17 mouse cellular contexts compared by ENCODE assay signal in the genomic region with DNA sequence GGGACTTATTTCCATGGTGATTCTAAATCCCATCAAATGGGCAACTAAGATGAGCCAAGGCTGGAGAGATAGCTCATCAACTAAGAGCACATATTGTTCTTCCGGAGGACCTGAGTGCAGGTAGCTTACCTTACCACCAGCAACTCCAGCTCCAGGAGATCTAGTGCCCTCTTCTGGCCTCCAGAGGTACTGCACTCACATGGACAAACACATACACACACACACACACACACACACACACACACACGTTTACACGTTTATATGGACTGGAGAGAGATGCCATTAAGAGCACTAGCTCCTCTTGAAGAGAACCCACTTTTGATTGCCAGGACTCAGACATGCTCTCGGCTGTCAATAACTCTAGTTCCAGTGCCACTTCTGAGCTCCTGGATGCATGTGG. TPM values are rescaled to one million over a fixed set of nuclear protein-coding genes. Genes with fewer than 3 reads are reported as not detected.
DNase-seq lines count a peak whose midpoint lies in the region; ATAC-seq and TF ChIP-seq lines count a peak whose summit lies in the region.
"Had no signal": no experiment of that assay in that cellular context is flagged by ENCODE, and none has a peak within 500 bp of the region (broad histone marks: within the 10 kb centered on the region; RNA-seq: fewer than 3 reads in every experiment).

No protein-coding gene starts in this region.

- no peaks in the 10 kb centered on the region for H3K79me2 ChIP-seq in liver, adult 2 months (ENCODE audit: control insufficient read depth, insufficient read depth, low read length)
- no peaks in the 10 kb centered on the region for H3K79me2 ChIP-seq in CH12.LX (replicated peaks; ENCODE audit: control insufficient read depth, extremely low read depth, insufficient read depth, poor library complexity, severe bottlenecking)

- H3K9me3 ChIP-seq in forebrain, postnatal 0 days (ENCODE audit: low read length): no peaks in the 10 kb centered on the region
- peaks cover 3% of the 10 kb centered on the region; the same call in 1 of the 2 replicates for H3K9me3 ChIP-seq in forebrain, embryonic 12.5 days
- no peaks in the 10 kb centered on the region for H3K9me3 ChIP-seq in liver, embryonic 12.5 days (replicated peaks)
- H3K9me3 ChIP-seq in CH12.LX (replicated peaks; ENCODE audit: low read length): peaks cover 21% of the 10 kb centered on the region
- H3K9me3 ChIP-seq: embryonic facial prominence, embryonic 12.5 days; midbrain, embryonic 15.5 days had no signal

- no peak overlapping the region for H3K27ac ChIP-seq in forebrain, postnatal 0 days (ENCODE audit: low read depth, low read length)
- no peak overlapping the region for H3K27ac ChIP-seq in forebrain, embryonic 12.5 days
- H3K27ac ChIP-seq in liver, adult 2 months (replicated peaks; ENCODE audit: insufficient read depth, low read depth, low read length): no peak overlapping the region
- H3K27ac ChIP-seq in liver, embryonic 12.5 days: no peak overlapping the region
- no peak overlapping the region for H3K27ac ChIP-seq in CH12.LX (ENCODE audit: insufficient read depth, low read depth)
- H3K27ac ChIP-seq: embryonic facial prominence, embryonic 12.5 days; midbrain, embryonic 15.5 days had no signal

- in situ Hi-C loops in CH12.LX (cut with MboI; ENCODE audit: low pct_ligation_motif_present, low pct_unique_long_range_greater_than_20kb, low sequenced_read_pairs): no loop called here

- TF ChIP-seq EP300 in CH12.LX (IDR thresholded peaks at IDR 0.05; ENCODE audit: low read length): no peak

- WGBS in forebrain, postnatal 0 days: 91% methylated on average over 4 of the region's 4 CpGs
- WGBS in forebrain, embryonic 12.5 days: 85% methylated on average over 4 of the region's 4 CpGs
- WGBS in liver, adult 2 months: 87% methylated on average over 4 of the region's 4 CpGs
- WGBS in liver, embryonic 12.5 days (ENCODE audit: insufficient replicate concordance): 60% methylated on average over 4 of the region's 4 CpGs

- no peak overlapping the region for H3K4me2 ChIP-seq in forebrain, postnatal 0 days (ENCODE audit: low read depth)
- H3K4me2 ChIP-seq in forebrain, embryonic 12.5 days: no peak overlapping the region
- no peak overlapping the region for H3K4me2 ChIP-seq in liver, embryonic 12.5 days
- no peak overlapping the region for H3K4me2 ChIP-seq in CH12.LX (ENCODE audit: insufficient read depth, low read depth, poor library complexity, severe bottlenecking)
- H3K4me2 ChIP-seq: embryonic facial prominence, embryonic 12.5 days; midbrain, embryonic 15.5 days had no signal

- no peak for ATAC-seq in forebrain, postnatal 0 days
- no peak for ATAC-seq in forebrain, embryonic 12.5 days (ENCODE audit: low FRiP score)
- no peak for ATAC-seq in liver, embryonic 12.5 days
- ATAC-seq: hindbrain, embryonic 16.5 days; midbrain, embryonic 15.5 days had no signal

- TF ChIP-seq CTCF in forebrain, postnatal 0 days (IDR thresholded peaks at IDR 0.05; ENCODE audit: low read depth): peak; percentile 43
- peak; percentile 16; the same call in 1 of the 2 replicates for TF ChIP-seq CTCF in liver, adult 2 months (IDR thresholded peaks at IDR 0.05; ENCODE audit: low read depth, low read length)
- TF ChIP-seq CTCF in CH12.LX (conservative IDR thresholded peaks at IDR 0.05 in 1 of 2, IDR thresholded peaks at IDR 0.05 in 1 of 2; ENCODE audit: low read depth in 2 of 2, low read length in 2 of 2): peak; percentile 27 to 32; a peak in 3 of 4 replicates
- peak; percentile 44; the same call in 1 of the 2 replicates for TF ChIP-seq CTCF in brain, embryonic 14.5 days (IDR thresholded peaks at IDR 0.05; ENCODE audit: borderline replicate concordance, extremely low read depth, insufficient read depth, insufficient read length)

- H3K9ac ChIP-seq in forebrain, postnatal 0 days: no peak overlapping the region
- H3K9ac ChIP-seq in forebrain, embryonic 12.5 days: no peak overlapping the region
- H3K9ac ChIP-seq in liver, adult 2 months (ENCODE audit: low read depth, low read length): no peak overlapping the region
- no peak overlapping the region for H3K9ac ChIP-seq in liver, embryonic 12.5 days
- no peak overlapping the region for H3K9ac ChIP-seq in CH12.LX (ENCODE audit: insufficient read depth, low read depth)
- H3K9ac ChIP-seq: embryonic facial prominence, embryonic 12.5 days; midbrain, embryonic 15.5 days had no signal

- no peaks in the 10 kb centered on the region for H3K27me3 ChIP-seq in forebrain, postnatal 0 days (ENCODE audit: insufficient read depth, low read length)
- H3K27me3 ChIP-seq in forebrain, embryonic 12.5 days: no peaks in the 10 kb centered on the region
- H3K27me3 ChIP-seq in liver, adult 2 months (ENCODE audit: control insufficient read depth, insufficient read depth, low read length): no peaks in the 10 kb centered on the region
- H3K27me3 ChIP-seq in liver, embryonic 12.5 days (replicated peaks): peaks cover 3% of the 10 kb centered on the region; the same call in 1 of the 2 replicates
- peaks cover 19% of the 10 kb centered on the region for H3K27me3 ChIP-seq in CH12.LX (replicated peaks)
- H3K27me3 ChIP-seq: embryonic facial prominence, embryonic 12.5 days; midbrain, embryonic 15.5 days had no signal

- no peak for DNase-seq in forebrain, postnatal 0 days
- no peak for DNase-seq in liver, adult 2 months (ENCODE audit: extremely low read depth, low read depth, low spot score)
- DNase-seq in CH12.LX (ENCODE audit: extremely low read depth): no peak
- no peak for DNase-seq in brain, embryonic 14.5 days (ENCODE audit: low read depth)
- DNase-seq in c-Kit-positive CD71-positive TER-119-positive erythroid progenitor cells, embryonic 14.5 days (ENCODE audit: low spot score): no peak
- no peak for DNase-seq in cerebellum, adult 9-11 months
- DNase-seq: cerebellum, postnatal 36 days; heart, postnatal 14 days; kidney, postnatal 10 days; lung, postnatal 14 days; right cerebral cortex, postnatal 4 days; thymus, postnatal 36 days had no signal

- H3K4me1 ChIP-seq in forebrain, postnatal 0 days (ENCODE audit: insufficient read depth): no peaks in the 10 kb centered on the region
- H3K4me1 ChIP-seq in forebrain, embryonic 12.5 days: no peaks in the 10 kb centered on the region
- H3K4me1 ChIP-seq in liver, adult 2 months (ENCODE audit: control insufficient read depth, insufficient read depth, low read length): no peaks in the 10 kb centered on the region
- no peaks in the 10 kb centered on the region for H3K4me1 ChIP-seq in liver, embryonic 12.5 days
- H3K4me1 ChIP-seq in CH12.LX (ENCODE audit: control insufficient read depth in 1 of 2, insufficient read depth in 2 of 2): peaks cover 23 to 45% of the 10 kb centered on the region in 2 experiments
- H3K4me1 ChIP-seq: embryonic facial prominence, embryonic 12.5 days; midbrain, embryonic 15.5 days had no signal

- dilution Hi-C loops in CH12.LX (cut with MboI; ENCODE audit: extremely low pct_ligation_motif_present, extremely low pct_unique_long_range_greater_than_20kb, low sequenced_read_pairs): no loop called here

- no peak; the same call in 1 of the 2 replicates for TF ChIP-seq RAD21 in CH12.LX (IDR thresholded peaks at IDR 0.05; ENCODE audit: low read depth, low read length)

- no peak for TF ChIP-seq POLR2A in liver, adult 2 months (IDR thresholded peaks at IDR 0.05; ENCODE audit: extremely low read depth, insufficient read depth, low read length)
- TF ChIP-seq POLR2A in CH12.LX (IDR thresholded peaks at IDR 0.05; ENCODE audit: low read depth, low read length): no peak
- no peak for TF ChIP-seq POLR2A in brain, embryonic 14.5 days (IDR thresholded peaks at IDR 0.05; ENCODE audit: borderline replicate concordance, extremely low read depth, insufficient read depth, insufficient read length, poor library complexity, severe bottlenecking)

- H3K36me3 ChIP-seq in forebrain, postnatal 0 days (ENCODE audit: insufficient read depth): no peaks in the 10 kb centered on the region
- H3K36me3 ChIP-seq in forebrain, embryonic 12.5 days (replicated peaks): no peaks in the 10 kb centered on the region
- no peaks in the 10 kb centered on the region for H3K36me3 ChIP-seq in liver, adult 2 months (ENCODE audit: control insufficient read depth, insufficient read depth, low read length)
- H3K36me3 ChIP-seq in liver, embryonic 12.5 days: no peaks in the 10 kb centered on the region
- no peaks in the 10 kb centered on the region for H3K36me3 ChIP-seq in CH12.LX (replicated peaks in 1 of 2; ENCODE audit: control insufficient read depth in 1 of 2, insufficient read depth in 1 of 2, low read length in 1 of 2)
- H3K36me3 ChIP-seq: embryonic facial prominence, embryonic 12.5 days; midbrain, embryonic 15.5 days had no signal

- no peak overlapping the region for H3K4me3 ChIP-seq in forebrain, postnatal 0 days (ENCODE audit: low read depth, low read length)
- no peak overlapping the region for H3K4me3 ChIP-seq in forebrain, embryonic 12.5 days (replicated peaks)
- H3K4me3 ChIP-seq in liver, adult 2 months (ENCODE audit: insufficient read depth, low read depth, low read length): no peak overlapping the region
- no peak overlapping the region for H3K4me3 ChIP-seq in liver, embryonic 12.5 days
- H3K4me3 ChIP-seq in CH12.LX (replicated peaks in 1 of 3; ENCODE audit: low read depth in 2 of 3, low read length in 2 of 3, poor library complexity in 1 of 3): no peak overlapping the region
- H3K4me3 ChIP-seq: embryonic facial prominence, embryonic 12.5 days; midbrain, embryonic 15.5 days had no signal

TF ChIP-seq in CH12.LX, 34 proteins besides CTCF, POLR2A, EP300 and RAD21 (continues in another document):
- TF ChIP-seq IRF4 (IDR thresholded peaks at IDR 0.05; ENCODE audit: low read depth, low read length): no peak
- no peak for TF ChIP-seq KAT2A (IDR thresholded peaks at IDR 0.05; ENCODE audit: insufficient replicate concordance, low read length)
- TF ChIP-seq USF2 (conservative IDR thresholded peaks at IDR 0.05; ENCODE audit: low read depth, low read length): no peak
- no peak for TF ChIP-seq E2F4 (IDR thresholded peaks at IDR 0.05; ENCODE audit: insufficient replicate concordance, low read depth, low read length)
- no peak for TF ChIP-seq SMC3 (IDR thresholded peaks at IDR 0.05; ENCODE audit: low read depth, low read length)
- no peak for TF ChIP-seq MEF2A (IDR thresholded peaks at IDR 0.05; ENCODE audit: borderline replicate concordance, low read depth, low read length)
- TF ChIP-seq POLR2AphosphoS2 (IDR thresholded peaks at IDR 0.05; ENCODE audit: low read depth, low read length): no peak
- no peak for TF ChIP-seq RCOR1 (conservative IDR thresholded peaks at IDR 0.05; ENCODE audit: low read depth, low read length)

RNA-seq across cellular contexts. Expression of gene Pdgfb, which starts 16.4 kb away (rescaled TPM):
- total RNA-seq in forebrain, postnatal 0 days (2014; rRNA removed): 13.2 and 17.8 TPM in 2 replicates
- polyA plus RNA-seq in forebrain, postnatal 0 days (2015; fragmentation: Nextera tagmentation; extraction: Ambion mirVana): 4.6 and 7.6 TPM in 2 replicates
- polyA plus RNA-seq in forebrain, embryonic 12.5 days (2016; fragmentation: Nextera tagmentation; extraction: Ambion mirVana): 2.1 and 2.3 TPM in 2 replicates
- total RNA-seq in liver, adult 2 months (2014; rRNA removed): 0.65 and 1.6 TPM in 2 replicates
- 1.0 and 1.2 TPM in 2 replicates for polyA plus RNA-seq in liver, adult 2 months (2012; rRNA removed)
- 1.6 and 2.2 TPM in 2 replicates for polyA plus RNA-seq in liver, embryonic 12.5 days (2016; fragmentation: Nextera tagmentation; extraction: Ambion mirVana)
- total RNA-seq in CH12.LX (2012; rRNA removed): not detected in 2 replicates
- total RNA-seq in CH12.LX (2014; rRNA removed): not detected in 2 replicates
- polyA plus RNA-seq in CH12.LX (2012; ENCODE audit: insufficient read length, low read depth): not detected in 2 replicates
- 12.3 and 16.8 TPM in 2 replicates for polyA plus RNA-seq in brain, embryonic 14.5 days (2012; rRNA removed)
